Comparison of ENCODE assay signal across 12 mouse cellular contexts in genomic region chr11:3374741-3375140, GRCm38 (mm10). TPM values are rescaled to one million over a fixed set of nuclear protein-coding genes. Genes with fewer than 3 reads are reported as not detected.
DNase-seq lines count a peak whose midpoint lies in the region; ATAC-seq lines count a peak whose summit lies in the region.
"Had no signal": no experiment of that assay in that cellular context is flagged by ENCODE, and none has a peak within 500 bp of the region (broad histone marks: within the 10 kb centered on the region; RNA-seq: fewer than 3 reads in every experiment).

No protein-coding gene starts in this region.

- H3K9me3 ChIP-seq in kidney, embryonic 15.5 days (replicated peaks) = no peaks in the 10 kb centered on the region
- H3K9me3 ChIP-seq in hindbrain, embryonic 12.5 days (replicated peaks) = no peaks in the 10 kb centered on the region
- H3K9me3 ChIP-seq in neural tube, embryonic 13.5 days = no peaks in the 10 kb centered on the region

- peaks cover 44% of the 10 kb centered on the region for H3K4me1 ChIP-seq in kidney, embryonic 15.5 days
- H3K4me1 ChIP-seq in hindbrain, embryonic 12.5 days = peaks cover 32% of the 10 kb centered on the region
- peaks cover 42% of the 10 kb centered on the region for H3K4me1 ChIP-seq in neural tube, embryonic 13.5 days (replicated peaks)

- 59% methylated on average over 12 of the region's 12 CpGs for WGBS in kidney, embryonic 15.5 days
- 68% methylated on average over 12 of the region's 12 CpGs for WGBS in hindbrain, embryonic 12.5 days
- WGBS in neural tube, embryonic 13.5 days = 68% methylated on average over 12 of the region's 12 CpGs

- H3K4me2 ChIP-seq in kidney, embryonic 15.5 days = peak overlapping the region; percentile 31
- H3K4me2 ChIP-seq in hindbrain, embryonic 12.5 days (replicated peaks) = peak overlapping the region; percentile 21; the same call in 1 of the 2 replicates
- peak overlapping the region; percentile 30 for H3K4me2 ChIP-seq in neural tube, embryonic 13.5 days

- ATAC-seq in kidney, embryonic 15.5 days (replicated peaks; ENCODE audit: low FRiP score) = no peak
- ATAC-seq in hindbrain, embryonic 12.5 days (ENCODE audit: low FRiP score) = no peak
- ATAC-seq in neural tube, embryonic 13.5 days (ENCODE audit: low read depth) = no peak
- no peak for ATAC-seq in frontal cortex, adult (ENCODE audit: low TSS enrichment)

- H3K27ac ChIP-seq in kidney, embryonic 15.5 days = peak overlapping the region; percentile 79
- 0 out of 2 replicates have a peak overlapping the region, but pooled peaks have one; percentile 64 for H3K27ac ChIP-seq in hindbrain, embryonic 12.5 days
- H3K27ac ChIP-seq in neural tube, embryonic 13.5 days (replicated peaks) = peak overlapping the region; percentile 81

- H3K36me3 ChIP-seq in kidney, embryonic 15.5 days = peaks cover 5% of the 10 kb centered on the region; the same call in 1 of the 2 replicates
- no peaks in the 10 kb centered on the region for H3K36me3 ChIP-seq in hindbrain, embryonic 12.5 days
- H3K36me3 ChIP-seq in neural tube, embryonic 13.5 days = no peaks in the 10 kb centered on the region

- H3K27me3 ChIP-seq in kidney, embryonic 15.5 days = no peaks in the 10 kb centered on the region
- H3K27me3 ChIP-seq in hindbrain, embryonic 12.5 days = no peaks in the 10 kb centered on the region
- no peaks in the 10 kb centered on the region for H3K27me3 ChIP-seq in neural tube, embryonic 13.5 days

- no peak for DNase-seq in kidney, postnatal 25 days
- DNase-seq in embryo, embryonic 10.5 days (ENCODE audit: low spot score) = peak; percentile 54
- no peak for DNase-seq in left cerebral cortex, adult 11 months (ENCODE audit: low spot score)
- DNase-seq in cerebellum, adult 9-11 months = no peak
- DNase-seq: cerebellum, postnatal 36 days; kidney, adult 8-10 months; lung, postnatal 14 days; right cerebral cortex, postnatal 14 days had no signal

- no peak overlapping the region for H3K9ac ChIP-seq in kidney, embryonic 15.5 days
- H3K9ac ChIP-seq in hindbrain, embryonic 12.5 days = no peak overlapping the region
- 0 out of 2 replicates have a peak overlapping the region, but pooled peaks have one; percentile 49 for H3K9ac ChIP-seq in neural tube, embryonic 13.5 days

- no peak overlapping the region for H3K4me3 ChIP-seq in kidney, embryonic 15.5 days (replicated peaks)
- H3K4me3 ChIP-seq in hindbrain, embryonic 12.5 days = no peak overlapping the region
- H3K4me3 ChIP-seq in neural tube, embryonic 13.5 days = no peak overlapping the region; the same call in 1 of the 2 replicates

RNA-seq across cellular contexts. Expression of gene Limk2, which starts 34.2 kb away (rescaled TPM):
- polyA plus RNA-seq in kidney, embryonic 15.5 days (2015; fragmentation: Nextera tagmentation; extraction: Ambion mirVana) = 40.5 and 46.0 TPM in 2 replicates
- polyA plus RNA-seq in hindbrain, embryonic 12.5 days (2016; fragmentation: Nextera tagmentation; extraction: Ambion mirVana) = 114 and 116 TPM in 2 replicates
- polyA plus RNA-seq in neural tube, embryonic 13.5 days (2015; fragmentation: Nextera tagmentation; extraction: Ambion mirVana) = 128 and 143 TPM in 2 replicates

RNA-seq across cellular contexts. Expression of gene Pik3ip1, which starts 44.5 kb away (rescaled TPM):
- 11.4 and 13.2 TPM in 2 replicates for polyA plus RNA-seq in kidney, embryonic 15.5 days (2015; fragmentation: Nextera tagmentation; extraction: Ambion mirVana)
- polyA plus RNA-seq in hindbrain, embryonic 12.5 days (2016; fragmentation: Nextera tagmentation; extraction: Ambion mirVana) = 19.9 and 22.0 TPM in 2 replicates
- polyA plus RNA-seq in neural tube, embryonic 13.5 days (2015; fragmentation: Nextera tagmentation; extraction: Ambion mirVana) = 26.5 and 29.7 TPM in 2 replicates
